Mouse (Mus musculus): ENCODE results near the gene Plekhm2. TPM values are rescaled to one million over a fixed set of nuclear protein-coding genes. Genes with fewer than 3 reads are reported as not detected.

Plekhm2 gene
- polyA plus RNA-seq, 1 experiment, result 134 TPM

DNA sequence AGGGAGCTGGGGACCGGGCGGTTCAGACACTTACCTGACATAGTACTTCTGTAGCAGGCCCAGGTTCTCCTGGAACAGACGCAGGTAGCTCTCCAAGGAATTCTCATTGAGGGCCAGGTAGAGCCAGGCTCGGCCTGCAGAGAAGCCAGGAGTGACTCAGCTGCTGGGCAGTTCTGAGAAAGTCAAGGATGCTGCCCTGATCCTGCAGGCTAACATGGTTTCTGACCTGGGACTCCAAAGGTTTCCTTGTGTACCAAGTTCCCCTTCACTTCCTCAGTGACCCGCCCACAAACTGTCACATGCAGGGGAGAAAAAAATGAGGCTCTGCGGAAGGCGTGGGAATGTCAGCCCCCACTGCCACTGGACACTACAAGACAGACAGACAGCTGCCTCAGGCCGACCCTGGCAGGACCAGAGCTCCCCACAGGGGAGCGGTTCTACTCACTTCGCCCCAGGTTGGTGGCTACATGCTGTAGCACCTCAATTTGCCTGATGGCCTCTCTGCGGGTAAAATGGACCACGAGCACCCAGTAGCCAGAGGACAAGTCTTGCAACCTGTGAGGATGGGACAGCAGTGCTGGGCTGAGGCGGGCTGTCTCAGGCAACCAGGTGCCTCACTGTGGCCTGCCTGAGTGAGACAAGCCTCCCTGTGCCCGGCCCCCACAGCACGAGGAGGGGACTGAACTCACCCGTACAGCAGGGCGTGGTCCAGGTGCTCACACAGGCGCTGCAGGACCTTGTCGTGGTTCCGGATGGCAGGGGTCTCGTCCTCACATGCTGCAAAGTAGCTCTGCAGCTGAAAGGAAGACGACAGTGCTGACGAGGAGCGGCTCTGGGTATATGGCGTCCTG, 22.5 kb downstream of the Plekhm2 start:
- Histone ChIP-seq H3K4me1 (ENCODE audit: control insufficient read depth, insufficient read depth, low read length) (no peaks in the 10 kb centered on the region), H3K4me3 (ENCODE audit: insufficient read depth, low read length) (no peak overlapping the region), H3K27ac (ENCODE audit: insufficient read depth, low read length) (0 out of 2 replicates have a peak overlapping the region, but pooled peaks have one; percentile 61)
- TF ChIP-seq CTCF (IDR thresholded peaks at IDR 0.05; ENCODE audit: extremely low read depth, insufficient read depth, low read length) (no peak), POLR2A (IDR thresholded peaks at IDR 0.05; ENCODE audit: extremely low read depth, insufficient read depth, low read length) (no peak)

DNA sequence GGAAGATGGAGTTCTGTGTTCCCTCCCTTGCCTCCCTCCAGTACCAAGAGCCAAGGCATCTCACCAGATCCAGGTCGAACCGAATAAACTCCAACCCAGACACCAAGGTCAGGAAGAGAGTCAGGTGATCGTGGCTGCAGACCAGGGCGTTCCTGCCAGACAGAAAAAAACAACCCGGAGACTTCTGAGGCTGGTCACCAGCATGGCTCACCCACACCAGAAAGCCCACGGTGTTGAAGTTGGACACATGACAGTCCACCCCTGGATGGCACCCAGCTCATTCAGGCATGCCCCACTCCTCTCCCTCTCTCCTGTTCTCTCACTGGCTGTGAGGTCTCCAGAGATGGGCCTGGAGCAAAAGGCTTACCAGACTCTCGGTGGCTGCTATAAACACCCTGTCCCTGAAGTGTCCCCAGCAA, 23.3 kb downstream of the Plekhm2 start:
- Histone ChIP-seq H3K27ac (ENCODE audit: insufficient read depth, low read length) (no peak overlapping the region), H3K4me1 (ENCODE audit: control insufficient read depth, insufficient read depth, low read length) (no peaks in the 10 kb centered on the region), H3K4me3 (ENCODE audit: insufficient read depth, low read length) (no peak overlapping the region)
- no peak for TF ChIP-seq POLR2A (IDR thresholded peaks at IDR 0.05; ENCODE audit: extremely low read depth, insufficient read depth, low read length)
- TF ChIP-seq CTCF (IDR thresholded peaks at IDR 0.05; ENCODE audit: extremely low read depth, insufficient read depth, low read length), result no peak

DNA sequence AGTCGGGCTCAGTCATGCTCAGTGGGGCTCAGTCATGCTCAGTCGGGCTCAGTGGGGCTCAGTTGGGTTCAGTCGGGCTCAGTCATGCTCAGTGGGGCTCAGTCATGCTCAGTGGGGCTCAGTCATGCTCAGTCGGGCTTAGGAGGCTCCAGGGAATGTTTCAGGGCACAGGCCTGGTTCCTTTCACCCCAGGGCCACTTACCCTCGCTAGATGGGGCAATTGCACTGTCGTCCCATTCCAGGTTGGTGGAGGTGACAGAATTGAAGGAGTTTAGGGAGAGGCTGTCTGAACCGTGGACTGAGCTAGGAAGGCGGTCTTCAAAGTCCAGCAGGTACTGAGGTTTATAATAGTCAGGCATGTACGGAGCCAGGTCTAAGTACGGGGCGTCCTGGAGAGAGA, 25.2 kb downstream of the Plekhm2 start:
- TF ChIP-seq POLR2A (IDR thresholded peaks at IDR 0.05; ENCODE audit: extremely low read depth, insufficient read depth, low read length), result no peak
- no peak for TF ChIP-seq CTCF (IDR thresholded peaks at IDR 0.05; ENCODE audit: extremely low read depth, insufficient read depth, low read length)
- Histone ChIP-seq H3K27ac (ENCODE audit: insufficient read depth, low read length) (no peak overlapping the region), H3K4me3 (ENCODE audit: insufficient read depth, low read length) (no peak overlapping the region), H3K4me1 (ENCODE audit: control insufficient read depth, insufficient read depth, low read length) (no peaks in the 10 kb centered on the region)

DNA sequence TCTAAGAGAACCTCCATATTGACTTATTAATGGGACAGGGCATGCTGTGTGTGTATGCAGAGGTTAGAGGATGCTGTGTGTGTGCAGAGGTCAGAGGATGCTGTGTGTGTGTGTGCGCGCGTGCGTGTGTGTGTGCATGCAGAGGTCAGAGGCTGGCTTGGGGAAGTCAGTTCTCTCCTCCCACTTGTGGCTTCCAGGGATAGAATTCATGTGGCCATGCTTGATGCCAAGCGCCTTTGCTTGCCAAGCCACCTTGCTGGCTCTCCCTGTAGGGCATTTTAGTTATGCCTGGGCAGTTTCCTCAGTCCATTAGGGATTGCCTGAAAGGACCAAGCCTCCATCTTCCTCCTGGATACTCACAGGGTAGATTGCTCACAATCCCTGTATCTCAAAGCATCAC, 28.0 kb downstream of the Plekhm2 start:
- Histone ChIP-seq H3K27ac (ENCODE audit: insufficient read depth, low read length) (no peak overlapping the region), H3K4me1 (ENCODE audit: control insufficient read depth, insufficient read depth, low read length) (no peaks in the 10 kb centered on the region), H3K4me3 (ENCODE audit: insufficient read depth, low read length) (no peak overlapping the region)
- TF ChIP-seq POLR2A (IDR thresholded peaks at IDR 0.05; ENCODE audit: extremely low read depth, insufficient read depth, low read length), result no peak
- TF ChIP-seq CTCF (IDR thresholded peaks at IDR 0.05; ENCODE audit: extremely low read depth, insufficient read depth, low read length), result no peak

DNA sequence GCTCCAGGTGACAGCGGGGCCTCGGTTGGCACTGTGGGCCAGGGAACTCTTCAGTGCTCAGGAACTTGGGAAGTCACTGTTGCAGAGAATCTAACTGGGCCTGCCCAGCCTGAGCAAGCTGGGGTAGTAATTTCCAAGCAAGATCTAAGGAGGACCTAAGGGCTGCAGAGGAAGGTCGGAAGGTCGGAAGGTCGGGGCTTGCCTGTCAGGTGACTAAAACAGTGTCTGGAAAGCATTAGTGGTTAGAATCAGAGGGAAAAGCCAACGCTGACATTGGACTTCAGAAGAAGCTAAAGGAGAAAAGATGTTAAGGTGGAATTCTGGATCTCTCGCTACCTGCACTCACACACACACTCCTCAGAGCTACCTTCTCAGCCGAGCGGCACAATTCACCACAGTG, 28.7 kb downstream of the Plekhm2 start:
- H3K4me3 ChIP-seq (ENCODE audit: insufficient read depth, low read length), result no peak overlapping the region
- TF ChIP-seq CTCF (IDR thresholded peaks at IDR 0.05; ENCODE audit: extremely low read depth, insufficient read depth, low read length) (no peak), POLR2A (IDR thresholded peaks at IDR 0.05; ENCODE audit: extremely low read depth, insufficient read depth, low read length) (no peak)
- no peaks in the 10 kb centered on the region for H3K4me1 ChIP-seq (ENCODE audit: control insufficient read depth, insufficient read depth, low read length)
- no peak overlapping the region for H3K27ac ChIP-seq (ENCODE audit: insufficient read depth, low read length)

DNA sequence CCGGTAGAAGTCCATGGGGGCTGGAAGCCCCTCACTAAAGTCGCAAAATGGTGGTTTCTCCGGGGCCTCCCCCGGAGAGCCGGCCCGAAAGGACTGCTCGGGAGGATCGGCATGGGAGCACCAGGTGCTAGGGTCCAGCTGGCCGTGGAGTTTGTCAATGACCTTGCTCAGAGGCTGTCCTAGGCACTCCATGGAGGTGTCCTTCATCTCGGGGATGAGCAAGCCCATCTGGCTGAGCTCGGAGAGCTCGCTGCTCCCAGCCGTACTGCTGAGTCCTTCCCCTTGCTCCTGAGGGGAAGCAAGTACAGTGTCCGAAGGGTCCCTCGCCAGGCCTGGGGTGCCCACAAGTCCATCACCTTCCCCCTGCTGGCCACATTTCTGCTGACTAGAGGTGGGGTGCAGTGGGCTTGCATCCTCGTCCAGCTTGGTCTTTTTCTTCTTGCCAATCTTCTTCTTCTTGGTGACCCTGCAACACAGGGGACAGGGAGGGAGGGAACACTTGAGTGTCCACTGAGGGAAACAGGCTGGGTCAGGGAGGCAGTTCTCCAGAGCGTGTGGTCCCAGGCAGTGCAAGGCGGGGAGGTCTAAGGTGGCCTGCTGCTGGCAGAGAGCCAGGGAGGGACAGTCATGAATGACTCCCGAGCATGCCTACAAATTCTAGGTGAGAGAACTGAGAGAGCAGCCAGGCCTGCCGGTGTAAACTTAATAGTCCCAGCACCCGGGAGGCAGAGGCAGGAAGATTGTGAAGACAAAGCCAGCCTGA, 32.4 kb downstream of the Plekhm2 start:
- no peaks in the 10 kb centered on the region for H3K4me1 ChIP-seq (ENCODE audit: control insufficient read depth, insufficient read depth, low read length)
- TF ChIP-seq CTCF (IDR thresholded peaks at IDR 0.05; ENCODE audit: extremely low read depth, insufficient read depth, low read length), result no peak
- TF ChIP-seq POLR2A (IDR thresholded peaks at IDR 0.05; ENCODE audit: extremely low read depth, insufficient read depth, low read length), result no peak
- H3K4me3 ChIP-seq (ENCODE audit: insufficient read depth, low read length), result no peak overlapping the region
- H3K27ac ChIP-seq (ENCODE audit: insufficient read depth, low read length), result no peak overlapping the region

DNA sequence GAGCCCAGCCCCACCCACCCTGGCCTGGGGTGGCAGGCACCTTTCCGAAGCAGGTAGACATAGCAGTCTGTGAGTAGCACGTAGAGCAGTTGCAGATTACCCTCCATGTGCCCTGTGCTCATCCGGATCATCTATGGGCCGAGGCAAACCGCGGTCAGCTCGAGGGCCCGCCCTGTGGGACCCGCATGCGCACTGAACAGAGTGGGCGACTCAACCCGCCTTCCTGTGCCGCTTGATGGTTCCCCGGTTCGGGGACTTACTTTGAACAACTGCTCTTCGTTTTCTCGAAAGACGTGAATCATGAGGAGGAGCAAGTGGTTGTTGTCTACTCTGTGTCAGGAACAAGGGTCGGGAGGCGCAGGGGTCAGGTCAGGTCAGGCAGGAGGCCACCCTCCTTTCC, 33.4 kb downstream of the Plekhm2 start:
- no peaks in the 10 kb centered on the region for H3K4me1 ChIP-seq (ENCODE audit: control insufficient read depth, insufficient read depth, low read length)
- TF ChIP-seq POLR2A (IDR thresholded peaks at IDR 0.05; ENCODE audit: extremely low read depth, insufficient read depth, low read length), result no peak
- no peak for TF ChIP-seq CTCF (IDR thresholded peaks at IDR 0.05; ENCODE audit: extremely low read depth, insufficient read depth, low read length)
- H3K27ac ChIP-seq (ENCODE audit: insufficient read depth, low read length), result no peak overlapping the region
- H3K4me3 ChIP-seq (ENCODE audit: insufficient read depth, low read length), result no peak overlapping the region

DNA sequence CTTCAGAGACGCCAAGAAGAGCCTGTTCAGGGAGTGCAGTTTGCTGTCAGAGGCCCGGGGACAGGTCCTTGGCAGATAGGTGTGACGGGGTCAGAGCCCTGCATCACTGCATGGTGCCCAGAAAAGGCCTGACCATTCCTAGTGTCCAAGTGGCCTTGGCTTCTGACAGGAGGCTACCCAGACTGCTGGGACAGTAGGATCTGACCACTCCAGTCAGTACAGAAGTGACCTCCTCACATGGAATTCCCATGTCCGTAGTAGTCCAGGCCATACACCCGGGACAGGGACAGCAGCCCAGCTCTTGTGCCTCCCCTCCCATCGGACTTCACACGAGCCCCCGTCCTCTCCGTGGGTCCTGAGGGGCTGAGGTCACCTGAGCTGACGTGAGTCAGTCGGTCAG, 34.7 kb downstream of the Plekhm2 start:
- Histone ChIP-seq H3K4me1 (ENCODE audit: control insufficient read depth, insufficient read depth, low read length) (no peaks in the 10 kb centered on the region), H3K27ac (ENCODE audit: insufficient read depth, low read length) (no peak overlapping the region), H3K4me3 (ENCODE audit: insufficient read depth, low read length) (no peak overlapping the region)
- TF ChIP-seq POLR2A (IDR thresholded peaks at IDR 0.05; ENCODE audit: extremely low read depth, insufficient read depth, low read length) (no peak), CTCF (IDR thresholded peaks at IDR 0.05; ENCODE audit: extremely low read depth, insufficient read depth, low read length) (no peak)

DNA sequence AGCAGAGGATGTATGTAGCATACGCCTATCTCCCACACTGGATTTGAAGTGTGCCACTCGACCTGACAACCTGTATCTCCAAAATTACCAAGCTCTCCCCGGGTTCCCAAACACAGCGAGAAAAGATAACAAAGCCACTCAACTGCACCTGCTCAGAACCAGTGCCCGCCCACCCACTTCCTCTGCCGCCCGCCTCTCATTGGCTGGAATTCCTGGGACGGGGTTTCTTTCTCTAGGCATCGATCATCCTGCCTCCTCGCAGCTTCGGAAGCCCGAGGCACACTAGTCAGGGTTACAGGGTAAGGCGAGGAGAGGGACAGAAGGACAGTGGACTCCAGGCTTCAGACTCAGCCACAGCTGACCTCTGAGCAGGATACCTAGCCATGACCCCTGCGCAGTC, 36.0 kb downstream of the Plekhm2 start:
- Histone ChIP-seq H3K4me1 (ENCODE audit: control insufficient read depth, insufficient read depth, low read length) (no peaks in the 10 kb centered on the region), H3K4me3 (ENCODE audit: insufficient read depth, low read length) (no peak overlapping the region), H3K27ac (ENCODE audit: insufficient read depth, low read length) (no peak overlapping the region)
- TF ChIP-seq CTCF (IDR thresholded peaks at IDR 0.05; ENCODE audit: extremely low read depth, insufficient read depth, low read length), result no peak
- TF ChIP-seq POLR2A (IDR thresholded peaks at IDR 0.05; ENCODE audit: extremely low read depth, insufficient read depth, low read length), result no peak
